Mouse (Mus musculus) mature B cell (primary cell): ENCODE data around the gene Eif6.

Experiments used
- in situ Hi-C: fragments of 300-500 bp; cut with MboI; formaldehyde crosslinking; loops from 2 replicates; pipeline ENCODE4 v1.14.3; 2019

Eif6 gene

DNA sequence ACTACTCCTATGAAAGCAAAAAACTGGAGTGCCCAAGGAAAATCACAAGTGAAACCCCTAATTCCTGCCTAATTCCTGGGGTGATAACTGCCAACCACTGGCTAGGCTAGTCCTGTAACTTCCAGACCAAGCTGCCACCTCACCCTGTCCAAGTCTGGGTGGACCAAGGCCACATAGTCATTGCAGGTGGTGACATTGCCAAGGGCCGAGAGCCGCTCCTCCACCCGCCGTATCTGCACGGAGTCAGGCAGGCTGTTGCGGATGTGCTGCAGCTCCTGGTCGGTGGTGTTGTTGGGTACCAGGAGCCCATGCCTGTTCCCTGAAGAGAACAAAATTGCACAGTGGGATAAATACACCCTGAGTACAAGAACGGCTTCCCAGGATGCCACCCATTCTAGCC lies 3.0 kb downstream of the Eif6 start:
- in situ Hi-C loops, result no loop called here

DNA sequence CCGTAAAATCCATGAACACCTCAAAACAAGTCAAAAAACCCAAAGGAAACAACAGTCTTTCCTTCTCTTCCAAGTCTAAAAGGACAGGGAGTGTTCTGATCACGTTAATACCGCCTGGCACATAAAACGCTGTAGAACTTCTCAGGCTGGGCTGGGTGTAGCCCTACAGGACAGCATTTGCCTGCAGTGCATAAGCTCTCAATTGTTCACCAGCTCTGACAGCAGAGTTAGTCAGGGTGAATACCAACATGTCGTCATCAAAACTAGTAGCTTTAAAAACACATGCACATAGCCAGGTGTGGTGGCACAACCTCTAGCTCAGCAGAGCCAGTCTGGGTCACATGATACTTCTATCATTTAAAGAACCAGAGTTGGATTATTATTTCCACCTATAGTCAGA lies 5.9 kb downstream of the Eif6 start:
- in situ Hi-C loops, result no loop called here

DNA sequence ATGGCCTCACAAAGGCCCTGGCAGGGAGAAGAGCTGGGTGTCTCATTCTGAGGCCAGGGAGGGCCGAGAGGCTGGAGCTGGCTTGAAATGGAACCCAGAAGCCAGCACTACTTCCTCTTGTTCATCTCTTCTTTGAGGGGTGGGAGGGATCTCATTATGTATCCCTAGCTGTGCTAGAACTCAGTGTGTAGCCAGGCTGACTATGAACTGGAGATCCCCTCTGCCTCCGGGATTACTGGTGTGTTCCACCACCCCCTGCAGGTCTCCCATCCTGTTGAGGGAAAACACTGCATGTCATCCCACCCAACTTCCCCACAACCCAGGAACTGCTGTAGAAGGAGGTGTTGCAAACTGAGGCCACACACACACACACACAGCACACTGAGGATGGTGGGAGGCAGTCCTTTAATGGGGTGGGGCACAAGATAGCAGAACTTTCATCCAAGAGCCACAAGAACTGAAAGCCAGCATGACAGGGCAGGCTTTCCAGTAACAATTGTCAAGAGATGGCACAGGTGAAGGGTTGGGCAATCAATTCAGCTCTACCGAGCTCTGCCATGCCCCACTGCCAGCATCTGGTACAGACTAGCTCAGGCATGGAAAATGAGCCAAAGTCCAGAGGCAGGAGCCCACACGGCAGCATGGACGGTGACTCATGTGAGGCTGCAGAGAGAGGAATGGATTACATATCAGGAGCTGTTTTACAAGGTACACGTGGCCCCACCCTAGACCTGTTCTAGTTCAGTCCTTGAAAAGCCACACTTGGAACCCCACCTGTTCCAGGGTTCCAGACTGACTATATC lies 7.1 kb downstream of the Eif6 start:
- in situ Hi-C loops, result no loop called here

DNA sequence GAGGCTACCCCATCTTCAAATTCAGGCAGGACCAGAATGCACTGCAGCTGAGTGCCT lies 7.5 kb downstream of the Eif6 start, which contains the start of gene BC029722:
BC029722 (minus strand) TSS at position 35 of the 57 bp plus-strand sequence.
- in situ Hi-C loops, result no loop called here

DNA sequence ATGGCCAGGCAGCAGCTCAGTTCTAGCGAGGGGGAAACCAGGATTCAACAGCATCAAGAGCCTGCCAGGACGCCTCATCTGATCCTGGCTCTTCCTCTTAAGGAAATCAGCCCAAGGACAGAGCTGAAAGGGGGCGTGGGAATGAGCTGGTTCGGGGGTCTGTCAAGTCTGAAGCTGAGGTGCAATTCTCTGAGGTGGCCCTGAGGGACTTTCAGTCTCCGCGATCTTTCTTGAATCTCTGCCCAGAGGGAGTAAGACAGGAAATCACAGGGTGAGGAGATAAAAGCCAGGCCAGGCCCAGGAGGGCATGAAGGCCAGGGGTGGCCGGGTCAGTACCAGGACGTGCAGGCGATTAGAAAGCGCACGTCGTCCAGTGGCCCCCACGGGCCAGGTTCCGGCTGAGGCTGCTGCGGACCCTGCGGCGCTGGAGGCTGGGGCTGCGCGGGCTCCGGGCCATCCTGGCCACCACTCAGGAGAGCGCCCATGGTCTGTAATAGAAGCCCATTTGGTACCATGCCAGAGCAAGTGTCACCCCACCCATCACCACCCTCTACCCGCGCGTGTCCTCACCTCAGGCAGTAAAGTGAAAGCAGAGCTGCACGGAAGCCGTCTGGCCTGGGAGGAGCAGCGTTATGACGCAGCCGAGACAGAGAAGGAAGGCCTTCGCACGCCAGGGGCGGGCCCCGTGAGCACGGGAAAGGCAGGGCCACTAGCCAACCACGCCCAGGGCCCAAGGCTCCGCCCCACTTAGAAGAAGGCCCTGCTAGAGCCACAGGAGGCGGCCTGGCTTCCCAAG lies 7.9 kb downstream of the Eif6 start:
- in situ Hi-C loops, result no loop called here

DNA sequence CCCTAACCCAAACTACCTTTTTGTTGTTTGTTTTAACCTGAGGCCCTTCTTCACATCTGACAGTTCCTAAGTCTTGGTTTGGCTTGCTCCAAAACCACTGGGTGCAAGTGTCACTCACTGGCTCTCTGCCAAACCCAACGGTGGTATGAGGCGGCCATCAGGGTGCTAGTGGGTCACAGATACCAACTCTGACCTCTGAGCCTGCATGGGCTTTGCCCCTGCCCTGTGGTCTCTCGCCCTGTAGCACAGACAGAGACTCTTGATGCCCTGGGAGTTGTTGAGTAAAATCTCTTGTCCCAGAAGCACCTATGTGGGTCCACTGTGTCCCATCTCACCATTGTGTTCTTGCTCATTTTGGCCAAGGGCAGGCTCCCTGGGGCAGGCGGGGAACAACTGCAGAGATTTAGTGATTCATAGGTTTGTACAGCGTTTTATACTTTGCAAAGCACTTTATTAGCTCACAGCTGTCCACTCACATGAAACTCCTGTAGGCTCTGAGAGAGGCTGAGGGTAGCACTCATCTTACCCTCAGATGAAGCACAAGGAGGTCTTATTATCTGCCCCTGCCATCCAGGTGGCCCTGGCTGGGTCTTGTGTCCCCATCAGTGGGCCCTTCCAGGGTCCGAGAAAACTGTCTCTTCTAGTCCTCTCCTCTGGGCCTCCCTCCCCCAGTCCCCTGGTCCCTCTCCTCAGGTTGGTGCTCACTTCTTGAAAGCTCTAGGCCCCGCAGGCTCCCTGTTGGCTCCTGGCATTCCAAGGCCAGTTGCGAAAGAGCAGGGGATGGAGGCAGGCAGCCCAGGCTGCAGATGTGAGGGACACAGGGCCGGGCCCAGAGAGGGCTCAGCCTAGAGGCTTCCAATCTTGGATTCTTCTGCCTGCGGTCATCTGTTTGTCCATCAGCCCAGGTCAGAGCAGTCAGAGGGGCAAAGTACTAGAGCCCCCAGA lies 9.2 kb downstream of the Eif6 start:
- in situ Hi-C loops, result no loop called here

DNA sequence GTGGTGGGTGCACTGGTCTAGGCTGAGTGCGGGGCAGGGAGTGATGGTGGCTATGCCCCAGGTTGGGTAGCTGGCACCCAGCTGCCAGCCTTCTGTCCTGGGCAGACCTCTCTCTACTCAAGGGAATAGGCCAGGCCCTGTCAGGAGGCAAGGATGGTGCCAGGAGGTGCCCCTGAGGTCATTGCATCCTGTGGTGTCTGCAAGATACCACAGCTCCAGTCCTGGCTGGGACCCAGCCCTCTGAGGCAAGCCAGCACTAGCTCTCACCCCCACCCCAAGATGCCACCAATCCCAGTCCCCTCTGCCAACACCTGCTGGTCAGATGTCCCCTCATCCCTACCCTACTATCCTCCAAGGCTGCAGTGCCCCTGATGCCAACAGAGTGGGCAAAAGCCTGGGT lies 10.5 kb downstream of the Eif6 start:
- in situ Hi-C loops, result no loop called here

DNA sequence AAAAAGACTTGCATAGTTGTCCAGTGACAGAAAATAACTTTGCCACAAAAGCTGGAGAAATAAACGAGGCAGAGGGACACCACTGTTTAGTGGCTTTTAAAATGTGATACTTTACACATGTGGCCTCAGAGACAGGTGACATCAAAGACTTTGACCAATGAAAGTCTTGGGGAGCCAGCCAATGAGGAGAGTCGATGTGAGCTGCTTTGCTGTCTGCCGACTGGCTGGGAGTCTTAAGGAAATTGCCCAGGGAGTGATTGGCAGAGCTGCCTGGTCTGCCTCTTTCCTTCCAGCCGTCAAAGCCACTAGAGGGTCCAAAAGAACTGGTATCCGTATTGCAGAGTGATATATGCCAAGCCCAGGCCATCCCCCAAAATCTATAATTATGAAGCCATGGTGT lies 11.9 kb downstream of the Eif6 start:
- in situ Hi-C loops, result no loop called here

DNA sequence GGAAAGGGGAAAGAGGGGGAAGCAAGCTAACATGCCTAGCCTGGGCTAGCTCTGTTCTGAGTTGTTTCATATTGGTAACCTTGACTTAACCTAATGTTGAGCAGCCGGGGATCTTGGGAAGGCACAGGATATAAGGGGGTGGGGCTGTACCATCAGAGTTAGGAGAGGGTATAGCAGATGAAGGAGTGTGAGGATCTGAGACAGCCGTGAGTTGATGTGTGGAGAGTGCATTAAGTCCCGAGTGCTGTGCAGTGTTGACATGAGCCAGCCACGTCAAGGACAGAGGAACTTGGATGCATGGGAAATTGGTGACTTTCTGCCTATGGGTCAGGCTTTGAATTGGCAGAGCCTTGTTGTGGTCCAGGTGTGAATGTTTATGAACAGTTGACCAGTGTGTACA lies 14.1 kb downstream of the Eif6 start:
- in situ Hi-C loops, result no loop called here

DNA sequence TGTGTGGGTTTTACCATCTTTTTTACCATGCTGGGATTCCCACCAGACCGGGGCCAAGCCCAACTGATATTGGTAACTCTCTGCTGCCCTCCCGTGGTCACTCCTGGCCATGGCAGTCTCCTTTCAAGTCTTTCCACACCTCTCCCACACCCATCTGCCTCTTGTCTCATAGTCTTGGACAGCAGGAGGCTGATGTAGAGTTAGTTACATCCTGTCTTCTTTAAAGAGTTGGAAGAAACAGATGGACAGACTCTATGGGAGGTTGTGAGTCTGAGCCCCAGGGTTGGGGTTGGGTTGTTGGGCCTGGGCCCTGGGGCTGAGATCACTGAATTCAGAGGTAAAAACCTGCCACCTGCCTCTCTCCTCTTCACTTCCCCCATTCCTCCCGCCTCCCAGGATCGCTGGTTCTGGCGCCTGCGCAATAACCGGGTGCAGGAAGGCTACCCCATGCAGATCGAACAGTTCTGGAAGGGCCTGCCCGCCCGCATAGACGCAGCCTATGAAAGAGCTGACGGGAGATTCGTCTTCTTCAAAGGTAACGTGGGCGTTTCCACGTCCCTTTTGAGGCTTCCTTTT lies 14.8 kb downstream of the Eif6 start:
- in situ Hi-C loops, result no loop called here

DNA sequence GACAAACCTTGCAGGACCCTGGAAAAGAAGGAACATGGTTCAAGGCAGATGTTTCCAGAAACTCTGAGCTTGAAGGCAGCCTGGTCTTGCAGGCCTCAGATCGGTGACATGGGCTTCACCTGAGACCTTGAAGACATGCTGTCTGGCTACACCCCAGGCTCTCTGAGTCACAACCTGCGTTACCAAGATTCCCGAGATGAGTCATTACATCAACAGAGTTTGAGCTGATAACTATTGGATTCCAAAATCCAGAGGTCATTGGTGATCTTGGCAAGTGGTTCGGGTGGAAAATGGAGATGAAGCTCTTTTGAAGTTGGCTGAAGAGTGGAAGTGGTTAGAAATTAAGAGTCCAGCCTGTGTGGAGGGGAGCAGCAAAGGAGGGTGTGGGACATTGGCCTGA lies 17.1 kb downstream of the Eif6 start:
- in situ Hi-C loops, result no loop called here

DNA sequence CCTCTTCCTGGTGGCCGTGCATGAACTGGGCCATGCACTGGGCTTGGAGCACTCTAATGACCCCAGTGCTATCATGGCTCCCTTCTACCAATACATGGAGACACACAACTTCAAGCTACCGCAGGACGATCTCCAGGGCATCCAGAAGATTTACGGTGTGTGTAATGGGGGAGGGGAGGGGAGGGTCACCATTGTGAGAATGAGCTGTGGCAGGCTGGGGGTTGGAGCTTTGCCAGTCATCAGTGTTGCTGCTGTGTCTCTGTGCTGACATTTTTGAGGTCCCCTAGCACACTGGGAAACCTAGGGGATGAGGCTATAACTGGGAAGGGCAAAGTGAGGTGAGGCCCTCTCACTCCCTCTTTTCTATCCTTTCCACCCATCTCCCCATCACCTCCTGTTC lies 19.3 kb downstream of the Eif6 start:
- in situ Hi-C loops, result no loop called here

DNA sequence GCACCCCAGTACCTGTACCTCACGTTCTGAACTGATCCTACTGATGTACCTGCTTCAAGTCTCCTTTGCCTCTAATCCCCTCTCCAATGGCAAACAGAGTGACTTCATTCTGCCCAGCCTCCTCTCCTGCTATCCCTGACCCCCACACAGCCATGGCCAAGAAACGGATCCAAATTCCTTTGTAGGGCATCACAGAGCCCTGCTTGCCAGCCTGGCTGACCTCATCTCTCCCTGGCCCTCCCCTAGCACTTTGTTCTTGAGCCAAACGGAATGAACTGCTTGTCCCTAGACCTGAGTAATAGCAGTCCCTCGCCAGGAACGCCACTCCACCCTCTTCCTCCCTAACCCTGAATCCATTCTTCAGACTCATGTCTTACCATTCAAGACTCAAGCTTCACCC lies 20.2 kb downstream of the Eif6 start:
- in situ Hi-C loops, result no loop called here

DNA sequence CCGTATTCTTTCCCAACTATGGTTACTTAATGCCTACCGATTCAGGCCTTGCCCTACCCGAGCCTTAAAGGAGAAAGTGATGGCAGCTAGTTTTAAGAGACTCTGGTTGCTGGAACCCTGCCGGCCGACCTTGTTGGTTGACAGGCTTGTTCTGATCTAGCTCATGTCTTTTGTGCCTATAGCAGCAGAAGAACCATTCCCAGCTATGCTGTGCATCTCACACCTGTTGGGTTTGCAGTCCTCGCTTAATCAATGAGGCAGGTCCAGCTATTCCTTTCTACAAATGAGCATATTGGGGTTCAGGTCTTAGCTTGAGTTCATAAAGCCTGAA lies 20.8 kb downstream of the Eif6 start:
- in situ Hi-C loops, result no loop called here

DNA sequence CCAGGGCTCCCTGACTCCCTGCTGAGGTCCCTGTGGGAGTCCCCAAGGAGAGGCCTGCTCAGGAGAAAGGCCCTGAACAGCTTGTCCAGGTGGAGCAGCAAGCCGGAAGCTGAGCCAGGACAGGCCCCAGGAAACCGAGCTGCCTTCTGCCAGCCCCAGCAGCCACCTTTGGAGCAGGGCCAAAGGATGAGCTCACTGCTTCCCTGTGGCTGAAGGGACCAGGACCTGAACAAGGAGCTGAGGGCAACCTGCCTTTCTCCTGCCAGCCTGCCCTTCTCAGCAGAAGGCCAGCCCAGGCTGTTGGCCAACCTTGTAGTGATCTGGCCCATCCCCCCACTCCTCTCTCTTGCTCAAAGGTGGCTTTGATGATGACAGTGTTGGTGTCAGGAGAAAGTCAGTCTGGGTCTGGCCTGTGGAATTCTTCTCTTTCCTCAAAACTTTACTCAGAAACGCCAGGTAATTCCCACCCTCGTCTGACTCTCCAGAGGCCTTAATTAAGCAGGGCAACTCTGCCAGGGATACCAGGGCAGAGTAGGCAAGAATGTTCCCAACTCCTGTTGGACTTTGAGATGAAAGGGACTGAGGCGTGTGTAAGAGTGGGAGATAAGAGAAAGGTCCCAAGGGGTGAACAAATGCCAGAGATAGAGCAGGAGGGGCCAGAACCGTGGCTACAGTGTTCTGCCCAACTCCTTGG lies 21.3 kb downstream of the Eif6 start:
- in situ Hi-C loops, result no loop called here

DNA sequence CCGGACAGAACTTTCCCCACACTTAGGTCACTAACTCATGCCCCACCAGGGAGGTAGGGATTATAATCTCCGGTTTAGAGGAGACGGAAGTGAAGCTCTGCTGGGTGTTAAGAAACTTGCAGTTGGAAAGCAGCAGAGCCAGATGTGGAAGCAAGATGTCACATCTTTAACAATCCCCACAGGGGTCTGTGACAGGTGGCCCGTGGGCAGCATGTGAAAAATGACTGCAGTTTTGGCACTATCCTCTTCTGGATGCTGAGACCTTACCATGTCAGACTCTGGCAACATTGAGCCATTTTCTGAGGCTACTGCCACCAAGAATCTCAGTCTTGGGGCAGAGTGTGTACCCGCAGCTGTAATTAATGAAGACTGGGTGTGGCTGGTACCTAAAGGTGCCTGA lies 22.7 kb downstream of the Eif6 start:
- in situ Hi-C loops, result no loop called here

DNA sequence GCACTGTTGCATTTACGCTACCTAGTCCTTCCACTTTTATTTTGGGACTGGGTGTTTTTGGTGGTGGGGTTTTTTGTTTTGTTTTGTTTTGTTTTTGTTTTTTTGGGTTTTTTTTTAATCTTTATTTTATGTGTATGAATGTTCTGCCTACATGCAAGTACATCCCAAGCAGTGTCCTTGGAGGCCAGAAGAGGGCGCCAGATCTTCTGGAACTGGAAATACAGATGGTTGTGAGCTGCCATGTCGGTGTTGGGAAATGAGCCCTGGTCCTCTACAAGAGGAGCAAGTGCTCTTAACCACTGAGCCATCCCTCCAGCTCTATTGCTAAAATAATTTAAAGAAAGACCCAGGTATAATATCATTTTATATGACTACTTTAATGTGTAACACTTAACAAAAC lies 24.0 kb downstream of the Eif6 start:
- in situ Hi-C loops, result no loop called here

DNA sequence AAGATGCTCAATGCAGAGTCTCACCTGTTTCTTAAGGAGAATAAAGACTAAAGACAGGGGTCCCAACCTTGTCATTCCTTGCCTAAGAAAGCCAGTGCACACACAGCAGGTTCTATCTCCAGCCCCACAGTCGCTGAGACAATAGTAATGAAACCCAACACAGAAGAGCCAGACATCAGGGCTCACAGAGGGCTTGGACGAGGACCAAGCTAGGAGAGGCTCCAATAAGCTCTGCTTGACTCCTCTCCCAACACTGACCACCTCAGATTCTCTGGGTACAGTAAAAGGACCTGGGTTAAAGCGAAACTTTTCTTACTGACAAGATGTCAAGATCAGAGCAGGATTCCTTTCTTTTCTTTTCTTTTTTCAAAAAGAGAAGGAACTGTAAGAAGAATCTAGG lies 28.1 kb downstream of the Eif6 start:
- in situ Hi-C loops, result no loop called here

DNA sequence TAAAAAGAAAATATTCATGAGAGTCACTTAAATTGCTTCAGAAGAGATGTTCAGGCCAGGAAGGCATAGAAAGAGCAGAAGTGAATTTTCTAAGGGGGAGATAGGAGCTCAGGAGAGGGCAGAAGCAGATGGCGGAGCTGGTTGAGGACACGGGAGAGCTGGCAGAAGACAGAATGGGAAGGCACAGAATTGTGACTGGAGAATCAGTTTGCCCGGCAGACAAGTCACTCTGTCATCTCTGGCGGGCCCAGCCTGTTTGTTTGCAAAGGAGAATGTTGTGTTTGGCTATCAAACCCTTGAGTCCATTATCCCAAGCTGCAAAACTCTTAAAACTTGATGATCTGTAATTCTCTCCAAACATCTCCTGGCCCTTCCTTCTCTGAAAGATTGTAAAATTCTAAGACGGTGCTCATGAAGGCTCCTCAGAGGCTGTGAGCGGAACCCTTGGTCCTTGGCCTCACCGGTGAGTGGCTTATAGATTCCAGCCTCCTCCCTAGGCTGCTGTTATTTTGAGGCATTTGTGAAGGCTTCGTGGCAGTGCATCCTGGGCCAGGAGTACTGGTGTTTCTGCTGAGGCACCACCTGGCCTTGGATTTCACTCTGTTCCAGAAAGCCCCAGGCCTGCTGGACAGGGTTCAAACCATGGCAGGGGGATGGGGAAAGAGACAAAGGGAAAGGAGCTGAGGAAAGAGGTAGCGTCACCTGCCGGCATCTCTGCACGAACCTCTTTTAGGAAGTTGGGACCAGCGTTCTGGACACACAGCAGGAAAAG lies 31.9 kb downstream of the Eif6 start:
- in situ Hi-C loops, result no loop called here

DNA sequence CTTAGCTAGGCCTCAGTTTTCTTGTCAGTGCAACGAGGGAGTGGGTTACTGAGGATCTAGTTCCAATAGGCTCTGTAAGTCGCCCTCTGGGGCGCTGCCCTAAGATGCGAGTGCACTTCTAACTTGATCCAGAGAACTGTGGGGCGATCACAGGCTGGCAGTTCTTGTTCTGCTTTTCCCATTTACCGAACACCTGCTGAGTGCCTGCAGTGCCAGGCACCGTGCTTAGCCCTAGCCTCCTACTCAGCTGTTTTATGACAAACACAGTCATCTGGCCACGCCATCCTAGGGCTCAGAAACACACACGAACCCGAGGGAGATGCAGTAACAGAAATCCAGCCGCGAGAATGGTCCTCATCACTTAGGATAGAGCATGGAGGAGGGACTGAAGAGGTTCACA lies 33.8 kb downstream of the Eif6 start:
- in situ Hi-C loops, result no loop called here
